Mouse (Mus musculus): ENCODE measurements around the gene Chrdl2.

Gene Chrdl2

GRCm38 (mm10) chr7:99982256-99983242 is 23.4 kb upstream of the Chrdl2 start:
- in situ Hi-C loops (cut with MboI, MseI): no loop called here

GRCm38 (mm10) chr7:99988725-99989124 is 17.2 kb upstream of the Chrdl2 start:
- in situ Hi-C loops (cut with MboI, MseI): no loop called here

GRCm38 (mm10) chr7:99989844-99990760 is 15.9 kb upstream of the Chrdl2 start:
- in situ Hi-C loops (cut with MboI, MseI): no loop called here

- in situ Hi-C loops (cut with MboI, MseI): no loop called here
Measured at GRCm38 (mm10) chr7:99990990-99991707, 14.8 kb upstream of the Chrdl2 start.

GRCm38 (mm10) chr7:99993159-99993558 is 12.8 kb upstream of the Chrdl2 start:
- in situ Hi-C loops (cut with MboI, MseI): no loop called here

GRCm38 (mm10) chr7:99995186-99995585 is 10.8 kb upstream of the Chrdl2 start:
- in situ Hi-C loops (cut with MboI, MseI): no loop called here

GRCm38 (mm10) chr7:99998668-99999067 is 7.3 kb upstream of the Chrdl2 start:
- in situ Hi-C loops (cut with MboI, MseI): no loop called here

- in situ Hi-C loops (cut with MboI, MseI): loop anchor here (5.0 to 10.0 kb wide), 2 partner anchors 76 to 1981 kb away; no protein-coding TSS in a partner anchor
Measured at GRCm38 (mm10) chr7:100003781-100004180, 2.2 kb upstream of the Chrdl2 start.

GRCm38 (mm10) chr7:100006411-100006810 is 439 bp downstream of the Chrdl2 start:
- in situ Hi-C loops (cut with MboI, MseI): loop anchor here (10.0 kb wide), 1 partner anchor 1978 kb away; no protein-coding TSS in a partner anchor

- in situ Hi-C loops (cut with MboI, MseI): loop anchor here (10.0 kb wide), 1 partner anchor 1976 kb away; no protein-coding TSS in a partner anchor
Measured at GRCm38 (mm10) chr7:100008765-100009164, 2.8 kb downstream of the Chrdl2 start.

- in situ Hi-C loops (cut with MboI, MseI): loop anchor here (10.0 kb wide), 1 partner anchor 1975 kb away; no protein-coding TSS in a partner anchor
Measured at GRCm38 (mm10) chr7:100009640-100010039, 3.7 kb downstream of the Chrdl2 start.

GRCm38 (mm10) chr7:100010711-100011110 is 4.7 kb downstream of the Chrdl2 start:
- in situ Hi-C loops (cut with MboI, MseI): no loop called here

- in situ Hi-C loops (cut with MboI, MseI): no loop called here
Measured at GRCm38 (mm10) chr7:100012085-100012484, 6.1 kb downstream of the Chrdl2 start.

GRCm38 (mm10) chr7:100012515-100012914 is 6.5 kb downstream of the Chrdl2 start:
- in situ Hi-C loops (cut with MboI, MseI): no loop called here

GRCm38 (mm10) chr7:100014123-100014600 is 8.2 kb downstream of the Chrdl2 start:
- in situ Hi-C loops (cut with MboI, MseI): no loop called here

- in situ Hi-C loops (cut with MboI, MseI): no loop called here
Measured at GRCm38 (mm10) chr7:100017056-100017455, 11.1 kb downstream of the Chrdl2 start.

- in situ Hi-C loops (cut with MboI, MseI): no loop called here
Measured at GRCm38 (mm10) chr7:100027353-100027752, 21.4 kb downstream of the Chrdl2 start.

GRCm38 (mm10) chr7:100029307-100029706 is 23.3 kb downstream of the Chrdl2 start:
- in situ Hi-C loops (cut with MboI, MseI): no loop called here

- in situ Hi-C loops (cut with MboI, MseI): no loop called here
Measured at GRCm38 (mm10) chr7:100030996-100031749, 25.2 kb downstream of the Chrdl2 start.

- in situ Hi-C loops (cut with MboI, MseI): no loop called here
Measured at GRCm38 (mm10) chr7:100033672-100034071, 27.7 kb downstream of the Chrdl2 start.

Data from regulatory T cell (primary cell).